22 mouse cellular contexts compared by ENCODE assay signal in genomic region chr3:79002173-79002848, GRCm38 (mm10).
DNase-seq lines count a peak whose midpoint lies in the region; ATAC-seq and TF ChIP-seq lines count a peak whose summit lies in the region.
"Had no signal": no experiment of that assay in that cellular context is flagged by ENCODE, and none has a peak within 500 bp of the region (broad histone marks: within the 10 kb centered on the region; RNA-seq: fewer than 3 reads in every experiment).

No protein-coding gene starts in this region.

- H3K36me3 ChIP-seq in liver, adult 2 months (ENCODE audit: control insufficient read depth, insufficient read depth, low read length), result no peaks in the 10 kb centered on the region
- H3K36me3 ChIP-seq in liver, embryonic 12.5 days, result no peaks in the 10 kb centered on the region
- no peaks in the 10 kb centered on the region for H3K36me3 ChIP-seq in hindbrain, embryonic 13.5 days
- H3K36me3 ChIP-seq: embryonic facial prominence, embryonic 15.5 days; forebrain, embryonic 10.5 days; heart, embryonic 12.5 days; hindbrain, embryonic 12.5 days had no signal

- H3K4me1 ChIP-seq in liver, adult 2 months (ENCODE audit: control insufficient read depth, insufficient read depth, low read length), result no peaks in the 10 kb centered on the region
- H3K4me1 ChIP-seq in liver, embryonic 12.5 days, result no peaks in the 10 kb centered on the region
- H3K4me1 ChIP-seq in hindbrain, embryonic 13.5 days (replicated peaks), result no peaks in the 10 kb centered on the region
- H3K4me1 ChIP-seq: embryonic facial prominence, embryonic 15.5 days; forebrain, embryonic 10.5 days; heart, embryonic 12.5 days had no signal

- H3K27me3 ChIP-seq in liver, adult 2 months (ENCODE audit: control insufficient read depth, insufficient read depth, low read length), result no peaks in the 10 kb centered on the region
- no peaks in the 10 kb centered on the region for H3K27me3 ChIP-seq in liver, embryonic 12.5 days (replicated peaks)
- no peaks in the 10 kb centered on the region for H3K27me3 ChIP-seq in hindbrain, embryonic 13.5 days
- H3K27me3 ChIP-seq: CH12.LX; embryonic facial prominence, embryonic 15.5 days; heart, embryonic 12.5 days; hindbrain, embryonic 12.5 days had no signal

- DNase-seq in liver, adult 2 months (ENCODE audit: extremely low read depth, low read depth, low spot score), result peak; percentile 35
- DNase-seq in MEL-GATA-1-ER (ENCODE audit: extremely low read depth, low read depth), result peak; percentile 64
- DNase-seq in gastrocnemius, adult 2 months, result no peak
- DNase-seq in thymus, postnatal 36 days, result no peak
- DNase-seq: adrenal gland, postnatal 14 days; cerebellum, adult 2 months; cerebellum, postnatal 10 days; embryo, embryonic 11 days; gastrocnemius, postnatal 36 days; heart, adult 2 months had no signal

- no peak overlapping the region for H3K4me3 ChIP-seq in liver, adult 2 months (ENCODE audit: insufficient read depth, low read depth, low read length)
- no peak overlapping the region for H3K4me3 ChIP-seq in liver, embryonic 12.5 days
- H3K4me3 ChIP-seq in hindbrain, embryonic 13.5 days, result no peak overlapping the region
- H3K4me3 ChIP-seq in gastrocnemius, adult 2 months, result no peak overlapping the region
- H3K4me3 ChIP-seq: embryonic facial prominence, embryonic 15.5 days; erythroblast, embryonic 14.5 days; forebrain, embryonic 10.5 days; heart, adult 2 months; heart, embryonic 12.5 days; hindbrain, embryonic 12.5 days had no signal

- no peak overlapping the region for H3K27ac ChIP-seq in liver, adult 2 months (replicated peaks; ENCODE audit: insufficient read depth, low read depth, low read length)
- H3K27ac ChIP-seq in liver, embryonic 12.5 days, result no peak overlapping the region
- no peak overlapping the region for H3K27ac ChIP-seq in hindbrain, embryonic 13.5 days
- no peak overlapping the region for H3K27ac ChIP-seq in gastrocnemius, adult 2 months
- H3K27ac ChIP-seq: embryonic facial prominence, embryonic 15.5 days; forebrain, embryonic 10.5 days; heart, adult 2 months; hindbrain, embryonic 12.5 days had no signal

- WGBS in liver, adult 2 months, result 52% methylated on average over 4 of the region's 4 CpGs
- 47% methylated on average over 4 of the region's 4 CpGs for WGBS in liver, embryonic 12.5 days (ENCODE audit: insufficient replicate concordance)
- 84% methylated on average over 4 of the region's 4 CpGs for WGBS in hindbrain, embryonic 13.5 days

- no peak overlapping the region for H3K4me2 ChIP-seq in liver, embryonic 12.5 days
- no peak overlapping the region for H3K4me2 ChIP-seq in hindbrain, embryonic 13.5 days
- H3K4me2 ChIP-seq: embryonic facial prominence, embryonic 15.5 days; heart, embryonic 12.5 days; hindbrain, embryonic 12.5 days had no signal

- H3K9me3 ChIP-seq in liver, embryonic 12.5 days (replicated peaks), result no peaks in the 10 kb centered on the region
- H3K9me3 ChIP-seq in hindbrain, embryonic 13.5 days, result no peaks in the 10 kb centered on the region
- H3K9me3 ChIP-seq: embryonic facial prominence, embryonic 15.5 days; forebrain, embryonic 10.5 days; heart, embryonic 12.5 days; hindbrain, embryonic 12.5 days had no signal

- TF ChIP-seq CTCF in liver, adult 2 months (IDR thresholded peaks at IDR 0.05; ENCODE audit: low read depth, low read length), result no peak
- TF ChIP-seq CTCF in gastrocnemius, adult 2 months (IDR thresholded peaks at IDR 0.05), result no peak

- no peaks in the 10 kb centered on the region for H3K79me2 ChIP-seq in liver, adult 2 months (ENCODE audit: control insufficient read depth, insufficient read depth, low read length)

- no peak for ATAC-seq in liver, embryonic 12.5 days
- peak; percentile 95 for ATAC-seq in granulocyte monocyte progenitor cell, adult 5-6 weeks (replicated peaks; ENCODE audit: poor library complexity, severe bottlenecking)
- ATAC-seq in megakaryocyte progenitor cell, adult 5-6 weeks (replicated peaks; ENCODE audit: poor library complexity), result peak; percentile 88
- ATAC-seq in hindbrain, embryonic 13.5 days (ENCODE audit: low FRiP score), result no peak
- ATAC-seq: forebrain, embryonic 14.5 days; intestine, embryonic 16.5 days had no signal

- intact Hi-C loops in gastrocnemius, adult 2 months (cut with DNase I), result no loop called here

- H3K9ac ChIP-seq in liver, adult 2 months (ENCODE audit: low read depth, low read length), result no peak overlapping the region
- H3K9ac ChIP-seq in liver, embryonic 12.5 days, result no peak overlapping the region
- no peak overlapping the region for H3K9ac ChIP-seq in hindbrain, embryonic 13.5 days
- H3K9ac ChIP-seq: embryonic facial prominence, embryonic 15.5 days; heart, embryonic 12.5 days; hindbrain, embryonic 12.5 days had no signal

- TF ChIP-seq POLR2A in liver, adult 2 months (IDR thresholded peaks at IDR 0.05; ENCODE audit: extremely low read depth, insufficient read depth, low read length), result no peak

Comparison
In these comparisons a context has a peak if more than half of its experiments do, and no peak if none do; other contexts are left out.
1. DNase-seq: peak in liver, adult 2 months (single experiment) and MEL-GATA-1-ER (single experiment); none in gastrocnemius, adult 2 months (single experiment) and thymus, postnatal 36 days (0 of 2).
2. ATAC-seq: peak in granulocyte monocyte progenitor cell, adult 5-6 weeks (single experiment) and megakaryocyte progenitor cell, adult 5-6 weeks (single experiment); none in liver, embryonic 12.5 days (single experiment) and hindbrain, embryonic 13.5 days (single experiment).